Mouse (Mus musculus) macrophage (primary cell): Measurements from ENCODE around the gene Ttc30a1. TPM values are rescaled to one million over a fixed set of nuclear protein-coding genes. Genes with fewer than 3 reads are reported as not detected.
A peak's percentile ranks its signal among the peaks of the same experiment; 100 is the strongest.
"Not testable (repeated sequence)": the region's sequence is repeated elsewhere in the genome, so short reads cannot be mapped to it uniquely, and the experiment has no call there.

Experiments
- H3K27ac ChIP-seq: fragments of 350-480 bp; formaldehyde crosslinking; 2 replicates; pipeline ENCODE4 v1.9.0; 2021
- H3K36me3 ChIP-seq: fragments of 350-480 bp; formaldehyde crosslinking; 2 replicates; pipeline ENCODE4 v1.9.0; 2021; ENCODE audit errors: inconsistent target
- H3K4me3 ChIP-seq: fragments of 350-480 bp; formaldehyde crosslinking; 2 replicates; pipeline ENCODE4 v1.9.0; 2021; ENCODE audit errors: inconsistent target
- H3K79me2 ChIP-seq: fragments of 350-480 bp; formaldehyde crosslinking; 2 replicates; pipeline ENCODE4 v1.9.0; 2021; ENCODE audit errors: inconsistent target
- WGBS: methylation state at CpG from one replicate; pipeline ENCODE4 v1.1.7; 2026; ENCODE audit warnings: inconsistent platforms; ENCODE audit not compliant: missing documents; 5-methylcytosine and 5-hydroxymethylcytosine counted together
- polyA plus RNA-seq: library from polyadenylated mRNA; stranded (reverse); fragments of 250-400 nt; gene quantifications from 3 replicates; pipeline ENCODE4 v1.2.4, GENCODE M21; 2018; ENCODE audit warnings: inconsistent platforms

Gene Ttc30a1
- polyA plus RNA-seq, 1 experiment from 2014 or later: 2.5 TPM

DNA sequence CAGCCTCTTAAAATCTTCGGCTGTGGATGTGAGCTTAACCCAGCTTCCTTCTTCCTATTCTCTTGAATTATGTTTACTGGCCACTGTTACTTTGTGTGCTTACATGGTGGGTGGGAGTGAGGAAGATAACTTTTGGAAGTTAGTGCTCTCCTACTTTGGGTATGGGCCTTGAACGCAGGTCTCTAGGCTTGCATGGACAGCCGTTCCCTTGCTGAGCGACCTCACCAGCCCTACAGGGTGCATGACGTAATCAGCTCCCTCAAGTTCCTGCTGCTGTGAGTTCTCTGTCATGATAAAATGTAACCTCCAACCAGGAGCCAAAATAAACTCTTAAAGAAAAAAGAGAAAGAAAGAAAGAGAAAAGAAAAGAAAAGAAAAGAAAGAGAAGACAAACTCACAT lies 17.7 kb downstream of the Ttc30a1 start:
- H3K79me2 ChIP-seq: no peaks in the 10 kb centered on the region
- H3K36me3 ChIP-seq: no peaks in the 10 kb centered on the region
- peak overlapping the region; percentile 19; the same call in 1 of the 2 replicates for H3K4me3 ChIP-seq
- 0 out of 2 replicates have a peak overlapping the region, but pooled peaks have one; percentile 16 for H3K27ac ChIP-seq
- 52% methylated on average over 5 of the region's 5 CpGs for WGBS

DNA sequence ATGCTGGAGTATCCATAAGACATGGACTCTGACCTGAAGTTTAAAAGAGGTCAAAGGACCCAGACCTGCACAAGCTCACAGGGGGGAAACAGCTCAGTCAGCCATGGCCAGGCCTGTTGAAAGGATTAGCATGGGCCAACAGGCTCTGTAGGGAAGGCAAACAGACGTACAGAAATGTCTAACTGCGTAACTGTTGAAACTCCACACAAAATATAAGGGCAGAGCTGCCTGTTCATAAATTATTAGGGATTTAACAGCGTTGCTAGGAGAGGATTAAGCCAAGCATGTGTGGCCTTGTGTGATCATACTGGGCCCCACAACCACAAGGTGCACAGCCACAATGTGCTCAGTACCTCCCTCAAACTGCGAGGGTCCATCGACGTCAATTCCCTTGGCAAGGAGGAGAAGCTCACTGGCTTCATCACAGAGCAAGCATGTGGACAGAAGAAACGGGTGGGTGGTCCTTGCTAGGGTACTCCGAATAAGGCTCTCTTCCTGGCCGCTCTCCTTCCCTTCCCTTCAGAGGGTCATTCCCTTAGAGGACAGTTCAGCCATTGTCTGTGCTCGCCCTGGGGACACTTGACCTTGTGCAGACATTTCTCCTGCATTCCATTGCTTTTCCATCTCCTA lies 18.4 kb downstream of the Ttc30a1 start:
- Histone ChIP-seq H3K79me2 (no peaks in the 10 kb centered on the region), H3K27ac (no peak overlapping the region), H3K4me3 (no peak overlapping the region), H3K36me3 (no peaks in the 10 kb centered on the region)
- WGBS: 92% methylated on average over 9 of the region's 10 CpGs

DNA sequence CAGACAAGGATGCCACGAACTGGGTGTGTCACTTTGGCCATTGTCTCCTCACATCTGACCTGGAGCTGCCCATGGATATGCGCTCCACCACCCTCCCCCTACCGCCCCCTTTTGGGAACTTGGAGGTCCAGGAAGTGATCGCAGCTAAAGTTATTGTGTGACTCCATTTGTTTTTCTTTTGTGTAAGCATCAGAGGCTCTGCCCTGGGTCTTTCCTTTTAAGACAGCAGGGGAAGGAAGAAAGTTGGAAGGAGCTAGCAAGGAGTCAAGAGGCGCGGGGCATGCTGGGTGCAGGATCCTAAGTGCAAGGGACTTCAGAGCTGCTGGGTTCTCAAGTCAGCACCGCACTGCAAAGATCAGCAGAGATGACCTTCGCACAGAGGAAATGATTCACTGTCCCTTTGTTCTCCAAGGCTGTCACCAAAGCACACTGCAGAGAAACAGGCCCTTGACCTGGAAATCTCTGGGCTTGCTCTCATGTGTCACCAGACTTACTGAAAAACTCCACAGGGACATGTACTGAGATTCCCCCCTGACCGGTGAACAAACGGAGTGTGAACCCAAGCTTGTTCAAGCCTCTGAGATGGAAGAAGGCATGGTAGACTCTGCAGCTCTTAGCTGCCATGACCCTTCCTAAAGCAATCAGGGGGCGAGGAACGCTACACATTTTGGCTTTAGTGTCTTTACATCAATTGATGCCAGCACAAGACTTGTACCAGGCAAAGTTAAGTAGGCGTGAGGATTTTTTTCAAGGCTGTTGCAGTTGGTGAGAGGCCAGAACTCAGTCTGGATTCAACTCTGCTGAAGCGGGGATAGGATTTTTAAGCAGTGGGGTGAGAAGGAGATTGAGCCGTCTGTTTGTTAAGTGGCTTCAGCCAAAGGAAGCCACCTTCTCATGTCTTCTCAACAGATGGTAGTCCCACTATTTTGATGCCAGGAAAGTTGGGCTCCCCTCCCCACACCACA lies 21.1 kb downstream of the Ttc30a1 start:
- 89% methylated on average over 15 of the region's 15 CpGs for WGBS
- H3K27ac ChIP-seq: no peak overlapping the region
- H3K79me2 ChIP-seq: no peaks in the 10 kb centered on the region
- no peaks in the 10 kb centered on the region for H3K36me3 ChIP-seq
- no peak overlapping the region for H3K4me3 ChIP-seq

DNA sequence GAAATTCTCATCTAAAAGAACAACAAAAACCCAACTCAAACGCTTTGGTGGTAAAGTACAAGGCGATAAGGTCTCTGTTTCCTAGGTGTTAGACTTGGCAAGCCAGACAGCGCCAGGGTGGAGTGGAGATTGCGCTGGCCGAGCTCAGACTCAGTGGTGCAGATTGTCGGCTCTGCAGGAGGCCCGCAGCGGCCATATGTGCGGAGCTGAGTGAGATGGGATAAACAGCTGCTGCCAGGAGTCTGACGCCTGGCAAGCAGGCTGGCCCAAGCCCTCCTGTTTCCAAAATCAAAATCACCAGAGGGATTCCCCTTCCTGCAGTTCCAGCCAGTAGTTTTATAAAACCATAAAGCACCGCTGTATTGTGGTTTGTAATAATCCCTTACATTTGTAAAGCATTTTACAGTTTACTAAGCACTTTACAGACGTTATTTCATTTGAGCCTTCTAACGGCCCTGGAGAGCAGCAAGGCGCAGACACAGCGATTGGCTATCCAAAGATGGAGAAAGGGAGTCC lies 21.9 kb downstream of the Ttc30a1 start:
- no peaks in the 10 kb centered on the region for H3K36me3 ChIP-seq
- H3K27ac ChIP-seq: no peak overlapping the region
- 88% methylated on average over 15 of the region's 15 CpGs for WGBS
- H3K4me3 ChIP-seq: no peak overlapping the region
- H3K79me2 ChIP-seq: no peaks in the 10 kb centered on the region

DNA sequence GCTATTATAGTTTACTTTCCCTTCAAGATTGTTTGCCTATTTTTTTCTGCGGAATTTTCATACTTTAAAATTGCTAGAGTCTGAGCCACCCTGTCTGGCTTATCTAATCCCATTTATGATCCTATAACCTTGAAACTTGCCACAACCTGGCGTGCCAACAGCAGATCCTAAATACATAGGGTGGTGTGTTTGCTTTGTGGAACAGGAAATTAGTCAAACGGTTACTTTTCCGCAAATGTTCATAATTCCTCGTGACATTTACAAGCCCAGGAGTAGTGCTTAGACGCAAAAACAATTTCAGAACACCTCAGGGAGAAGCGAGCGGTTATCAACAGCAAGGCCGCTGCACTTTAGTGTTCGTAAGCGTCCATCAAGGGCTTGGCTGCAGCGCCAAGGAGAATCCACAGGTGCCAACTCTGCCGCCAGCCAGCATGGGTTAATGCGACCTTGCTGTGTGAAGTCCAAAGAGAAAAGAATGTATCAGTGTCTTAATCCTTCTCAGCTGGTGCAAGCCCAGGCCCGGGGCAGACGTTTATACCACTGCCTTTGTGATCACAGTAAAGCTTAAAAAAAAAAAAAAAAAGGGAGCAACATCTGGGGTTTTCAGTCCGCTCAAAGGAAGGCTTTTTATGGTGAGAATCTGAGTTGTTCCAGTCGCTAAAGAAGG lies 22.5 kb downstream of the Ttc30a1 start:
- WGBS: 67% methylated on average over 18 of the region's 18 CpGs
- Histone ChIP-seq H3K36me3 (no peaks in the 10 kb centered on the region), H3K4me3 (no peak overlapping the region), H3K79me2 (no peaks in the 10 kb centered on the region), H3K27ac (no peak overlapping the region)

DNA sequence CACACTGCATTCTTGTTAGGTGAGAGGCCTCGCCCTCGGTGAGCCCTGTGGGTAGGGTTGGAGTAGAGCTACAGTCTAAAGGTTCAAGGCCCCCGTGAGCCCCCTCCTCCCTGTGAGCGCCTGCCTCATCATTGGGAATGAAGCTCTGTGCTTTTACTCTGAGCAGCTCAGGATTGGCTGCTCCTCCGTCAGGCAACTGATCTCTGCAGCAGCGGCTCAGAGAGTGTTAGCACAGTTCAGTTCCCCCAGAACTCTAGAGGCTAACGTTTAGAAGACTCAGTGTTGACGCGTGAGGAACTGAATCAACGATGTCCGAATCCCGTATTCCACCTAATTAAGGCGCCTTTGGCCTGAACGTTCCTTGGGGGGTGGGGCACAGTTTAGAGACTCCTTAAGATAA lies 26.1 kb downstream of the Ttc30a1 start:
- 80% methylated on average over 14 of the region's 14 CpGs for WGBS
- H3K36me3 ChIP-seq: no peaks in the 10 kb centered on the region
- no peak overlapping the region for H3K27ac ChIP-seq
- H3K79me2 ChIP-seq: no peaks in the 10 kb centered on the region
- H3K4me3 ChIP-seq: no peak overlapping the region

DNA sequence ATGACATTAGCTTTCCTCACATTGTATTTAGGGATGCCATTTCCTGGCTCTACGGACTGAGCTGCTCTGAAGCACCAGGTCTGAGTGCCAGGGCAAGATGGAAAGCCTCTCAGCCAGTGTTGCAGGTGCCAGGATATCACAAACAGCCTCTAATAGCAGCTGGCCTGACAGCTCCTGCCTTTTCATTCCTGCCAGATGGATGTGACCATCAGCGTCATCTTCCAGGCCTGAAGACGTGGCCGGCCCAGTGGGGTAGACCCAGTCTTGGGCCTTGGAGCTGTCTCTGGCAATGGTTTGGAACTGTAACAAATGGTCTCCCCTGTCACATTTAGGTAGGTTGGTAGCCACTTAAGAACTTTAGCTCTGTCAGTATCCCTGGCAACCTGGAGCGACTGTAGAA lies 28.4 kb downstream of the Ttc30a1 start:
- H3K4me3 ChIP-seq: no peak overlapping the region
- no peaks in the 10 kb centered on the region for H3K79me2 ChIP-seq
- 94% methylated on average over 5 of the region's 5 CpGs for WGBS
- H3K27ac ChIP-seq: no peak overlapping the region
- H3K36me3 ChIP-seq: no peaks in the 10 kb centered on the region

DNA sequence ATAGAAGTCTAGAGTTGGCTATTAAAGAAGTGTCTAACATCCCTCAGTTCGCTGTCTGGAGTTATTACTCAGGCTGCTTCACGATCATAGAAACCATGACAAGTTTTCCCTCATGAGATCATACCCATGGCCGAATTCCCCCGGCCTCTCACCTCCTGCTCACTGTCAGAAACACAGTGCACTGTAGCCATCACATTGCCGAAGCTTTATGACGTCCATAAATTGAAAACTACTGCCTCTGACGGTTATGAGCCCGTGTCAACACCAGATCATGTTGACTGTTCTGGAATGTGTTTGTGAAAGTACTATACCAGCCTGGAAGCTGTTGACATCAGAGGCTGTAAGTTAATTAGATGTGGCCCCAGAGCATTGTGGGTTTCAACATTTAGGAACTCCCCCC lies 31.1 kb downstream of the Ttc30a1 start:
- Histone ChIP-seq H3K36me3 (no peaks in the 10 kb centered on the region), H3K4me3 (no peak overlapping the region), H3K27ac (no peak overlapping the region), H3K79me2 (no peaks in the 10 kb centered on the region)
- WGBS: over 99% methylated on average over 8 of the region's 8 CpGs

DNA sequence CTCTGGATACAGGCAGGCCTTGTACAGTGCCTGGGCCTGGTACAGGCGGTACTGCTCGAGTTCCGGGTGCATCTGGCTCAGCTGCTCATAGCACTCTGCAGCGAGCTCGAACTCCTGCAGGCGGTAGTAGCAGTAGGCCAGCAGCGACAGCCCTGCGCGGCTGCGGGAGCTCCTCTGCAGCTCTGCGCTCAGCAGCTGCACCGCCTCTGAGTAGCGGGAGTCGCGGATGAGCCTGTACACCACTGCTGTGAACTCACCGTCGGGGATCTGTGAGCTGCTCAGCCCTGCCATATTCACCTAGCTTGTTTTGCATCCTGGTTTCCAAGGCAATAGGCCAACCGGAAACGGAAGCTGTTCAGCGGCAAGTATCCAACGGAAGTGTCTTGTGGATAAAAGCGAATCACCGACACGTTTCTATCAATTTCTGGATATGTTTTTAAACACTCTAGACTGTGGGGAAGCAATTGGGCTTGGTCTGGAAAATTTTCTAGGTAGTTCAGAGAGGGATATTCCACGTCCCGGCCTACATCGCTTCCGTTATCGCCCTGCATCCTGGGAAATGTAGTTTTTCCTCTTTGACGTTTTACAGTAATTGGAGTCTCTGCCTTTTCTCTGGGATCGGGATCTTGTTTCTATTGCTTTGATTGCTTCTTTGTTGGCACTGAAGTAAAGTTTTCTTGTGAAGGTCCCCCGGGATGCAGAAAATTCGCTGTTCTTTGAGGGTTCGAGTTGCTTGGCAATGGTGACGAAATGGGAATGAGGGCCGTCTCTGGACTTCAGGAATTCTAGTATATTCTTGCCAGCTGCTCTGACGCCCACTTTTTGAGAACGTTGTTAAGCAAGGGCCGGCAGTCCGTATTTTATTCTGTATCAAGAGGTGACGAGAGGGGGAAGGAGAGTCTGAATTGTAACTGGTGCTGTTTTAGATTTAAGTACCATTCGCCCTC lies 43.4 kb downstream of the Ttc30a1 start, which contains the start of gene Ttc30b:
Gene Ttc30b, minus strand, starts transcription at position 469 of the 947 bp plus-strand sequence.
- Histone ChIP-seq H3K4me3 (peak within 1 kb of the TSS; percentile 47), H3K79me2 (no peaks in the 10 kb centered on the region), H3K36me3 (no peaks in the 10 kb centered on the region), H3K27ac (peak within 1 kb of the TSS; percentile 58)
- WGBS: 9% methylated on average over 36 of the region's 42 CpGs

DNA sequence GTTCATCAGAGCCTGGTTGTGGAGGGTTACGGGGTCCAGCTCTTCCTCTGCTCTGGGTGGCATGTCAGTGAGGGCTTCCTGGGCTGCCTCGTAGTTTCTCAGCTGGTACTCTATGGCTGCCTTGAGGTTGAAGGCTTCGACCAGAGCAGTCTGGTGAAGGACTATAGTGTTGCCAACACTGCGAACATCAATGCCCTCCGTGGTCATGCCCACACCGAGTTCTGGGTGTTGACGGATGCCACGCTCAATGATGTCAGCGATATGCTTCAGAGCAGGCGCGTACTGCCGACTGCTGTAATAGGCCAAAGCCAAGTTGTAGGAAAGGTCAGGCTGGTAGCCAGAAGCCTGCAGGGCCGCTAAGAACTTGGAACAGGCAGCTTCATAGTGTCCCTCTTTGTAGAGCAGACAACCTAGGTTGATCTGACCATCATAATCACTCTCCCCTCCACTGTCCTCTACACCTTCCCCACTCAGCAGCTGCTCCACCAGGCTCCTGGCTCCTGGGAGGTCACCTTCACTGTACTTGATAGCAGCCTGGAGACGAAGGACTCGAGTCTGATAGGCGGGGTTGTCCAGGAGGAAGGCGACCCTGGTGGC lies 44.1 kb downstream of the Ttc30a1 start:
- WGBS: 91% methylated on average over 5 of the region's 17 CpGs
- H3K36me3 ChIP-seq, H3K79me2 ChIP-seq, H3K27ac ChIP-seq: not testable (repeated sequence)
- peak overlapping the region; percentile 47 for H3K4me3 ChIP-seq

DNA sequence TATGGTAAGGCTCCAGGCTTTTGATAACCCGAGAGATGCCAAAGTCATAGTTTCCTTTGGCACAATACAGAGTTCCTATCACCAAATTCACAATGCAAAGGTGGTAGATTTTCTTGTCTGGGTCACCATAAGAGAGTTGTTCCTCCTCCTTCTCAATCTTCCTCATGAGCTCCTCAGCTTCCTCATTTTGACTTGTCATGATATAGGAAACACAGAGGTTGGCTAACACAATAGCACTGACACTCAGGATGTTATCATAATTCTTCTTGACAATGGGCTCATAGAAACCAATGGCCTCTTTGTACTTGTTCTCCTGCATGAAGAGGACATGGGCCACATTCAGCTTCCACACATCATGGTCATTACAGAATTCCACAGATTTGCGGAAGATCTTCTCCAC lies 45.1 kb downstream of the Ttc30a1 start:
- not testable (repeated sequence) for H3K4me3 ChIP-seq, H3K79me2 ChIP-seq, H3K36me3 ChIP-seq, H3K27ac ChIP-seq
- WGBS: 100% methylated on average over 1 of the region's 2 CpGs

DNA sequence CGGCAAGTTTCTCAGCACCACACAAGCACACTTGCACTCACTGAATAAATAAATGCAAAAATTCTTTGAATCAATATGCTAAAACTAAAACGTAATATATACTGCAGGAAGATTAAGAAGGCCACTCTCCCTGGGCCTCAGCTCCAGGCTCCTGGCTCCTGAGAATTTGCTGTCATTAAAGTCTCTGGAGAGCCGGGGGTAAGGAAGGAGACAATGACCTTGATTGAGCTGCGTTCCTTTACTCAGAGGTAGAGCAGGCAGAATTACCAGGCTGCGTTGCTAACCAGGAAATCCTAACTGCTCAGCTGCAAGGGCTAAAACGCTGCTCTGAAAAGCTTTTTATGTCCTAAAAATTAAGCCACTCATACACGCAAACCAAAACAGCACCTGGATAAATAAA lies 48.2 kb downstream of the Ttc30a1 start:
- H3K4me3 ChIP-seq: no peak overlapping the region
- H3K36me3 ChIP-seq: peaks cover 16% of the 10 kb centered on the region
- H3K27ac ChIP-seq: no peak overlapping the region
- 83% methylated on average over 7 of the region's 7 CpGs for WGBS
- no peaks in the 10 kb centered on the region for H3K79me2 ChIP-seq

DNA sequence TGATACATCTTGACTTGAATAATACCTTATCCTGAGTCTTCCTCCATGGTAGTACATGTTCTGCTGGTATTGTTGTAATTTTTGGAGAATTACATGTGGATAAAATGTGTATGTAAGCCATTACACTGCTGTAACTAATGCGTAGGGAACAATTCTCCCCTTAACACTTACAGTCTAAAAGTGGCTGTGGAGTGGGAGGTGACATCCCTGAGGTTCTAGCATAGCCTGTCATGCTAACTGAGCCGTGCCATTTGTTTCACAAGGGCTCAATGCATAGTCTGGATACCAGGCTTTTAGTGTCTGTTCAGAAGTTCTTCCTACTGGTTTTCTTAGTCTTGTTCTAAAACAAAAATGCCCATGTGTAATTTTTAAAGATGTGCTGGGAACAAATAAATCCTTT lies 50.8 kb downstream of the Ttc30a1 start:
- Histone ChIP-seq H3K4me3 (no peak overlapping the region), H3K79me2 (no peaks in the 10 kb centered on the region), H3K36me3 (peaks cover 39% of the 10 kb centered on the region), H3K27ac (no peak overlapping the region)
- WGBS: 94% methylated on average over 2 of the region's 2 CpGs
